Mouse (Mus musculus) heart, embryonic 15.5 days (tissue): ENCODE results near the gene Fank1. TPM values are rescaled to one million over a fixed set of nuclear protein-coding genes. Genes with fewer than 3 reads are reported as not detected.

ENCODE experiments used
- polyA plus RNA-seq: library from polyadenylated mRNA; unstranded; fragments of >200 nt; fragmentation: Nextera tagmentation; extraction: Ambion mirVana; gene quantifications from 2 replicates; pipeline ENCODE4 v1.2.1, GENCODE M21; 2015

Fank1 gene
- polyA plus RNA-seq, 1 experiment from 2014 or later: 0.18 TPM

Other genes with a start within 250 kb of the Fank1 start
- gene Tex36, start 174.7 kb upstream of the Fank1 start, polyA plus RNA-seq: not detected in 2 replicates
- 10.9 and 12.8 TPM in 2 replicates for gene Edrf1, start 139.3 kb upstream of the Fank1 start, polyA plus RNA-seq
- gene Mmp21, start 96.8 kb upstream of the Fank1 start, polyA plus RNA-seq: 0.05 TPM in 1 of 2 replicates, not detected in the other
- gene Bccip, start 67.5 kb upstream of the Fank1 start, polyA plus RNA-seq: 82.7 and 84.2 TPM in 2 replicates
- 27.9 and 31.1 TPM in 2 replicates for gene Uros, start 66.8 kb upstream of the Fank1 start, polyA plus RNA-seq
- 30.4 and 31.3 TPM in 2 replicates for gene Dhx32, start 5.9 kb downstream of the Fank1 start, polyA plus RNA-seq